Mouse (Mus musculus) frontal cortex, postnatal 25 days (tissue): Measurements from ENCODE around the gene 6030458C11Rik.
"Not testable (repeated sequence)": the region's sequence is repeated elsewhere in the genome, so short reads cannot be mapped to it uniquely, and the experiment has no call there.

Experiments used
- DNase-seq, 2 experiments: peaks; one replicate each; pipeline ENCODE4 v3.0.0; 2022; ENCODE audit warnings: low spot score in 2 of 2

The 6030458C11Rik gene

GRCm38 (mm10) chr15:12822416-12823395 is 1.7 kb downstream of the 6030458C11Rik start:
- no peak for DNase-seq

GRCm38 (mm10) chr15:12817592-12817991 is 6.9 kb downstream of the 6030458C11Rik start:
- no peak for DNase-seq

- DNase-seq, result no peak
These were observed 11.8 kb downstream of the 6030458C11Rik start for GRCm38 (mm10) chr15:12812646-12813045.

GRCm38 (mm10) chr15:12809305-12809704 is 15.1 kb downstream of the 6030458C11Rik start:
- no peak for DNase-seq

- DNase-seq, result no peak
These were observed 17.4 kb downstream of the 6030458C11Rik start for GRCm38 (mm10) chr15:12807088-12807487.

GRCm38 (mm10) chr15:12805071-12805470 is 19.4 kb downstream of the 6030458C11Rik start:
- DNase-seq, result no peak

- not testable (repeated sequence) for DNase-seq
These were observed 23.3 kb downstream of the 6030458C11Rik start for GRCm38 (mm10) chr15:12801142-12801506.

- DNase-seq, result no peak
These were observed 23.9 kb downstream of the 6030458C11Rik start for GRCm38 (mm10) chr15:12800405-12801141.

- DNase-seq, result no peak
These were observed 26.4 kb downstream of the 6030458C11Rik start for GRCm38 (mm10) chr15:12798043-12798442.

- DNase-seq, result no peak
These were observed 28.5 kb downstream of the 6030458C11Rik start for GRCm38 (mm10) chr15:12795909-12796470.

- DNase-seq, result peak in 1 of 2 experiments; percentile 55
These were observed 29.0 kb downstream of the 6030458C11Rik start for GRCm38 (mm10) chr15:12795457-12795894.

GRCm38 (mm10) chr15:12794311-12794710 is 30.1 kb downstream of the 6030458C11Rik start:
- DNase-seq, result no peak

- no peak for DNase-seq
These were observed 35.0 kb downstream of the 6030458C11Rik start for GRCm38 (mm10) chr15:12789406-12789867.

GRCm38 (mm10) chr15:12788536-12788935 is 35.9 kb downstream of the 6030458C11Rik start:
- DNase-seq, result no peak

- DNase-seq, result no peak
These were observed 42.6 kb downstream of the 6030458C11Rik start for GRCm38 (mm10) chr15:12781729-12782326.

GRCm38 (mm10) chr15:12781296-12781695 is 43.2 kb downstream of the 6030458C11Rik start:
- DNase-seq, result no peak

- no peak for DNase-seq
These were observed 50.2 kb downstream of the 6030458C11Rik start for GRCm38 (mm10) chr15:12774149-12774753.

- DNase-seq, result no peak
These were observed 53.5 kb downstream of the 6030458C11Rik start for GRCm38 (mm10) chr15:12770958-12771357.

- no peak for DNase-seq
These were observed 57.6 kb downstream of the 6030458C11Rik start for GRCm38 (mm10) chr15:12766848-12767247.

GRCm38 (mm10) chr15:12763147-12763546 is 61.3 kb downstream of the 6030458C11Rik start:
- DNase-seq, result no peak

GRCm38 (mm10) chr15:12762258-12762913 is 62.1 kb downstream of the 6030458C11Rik start:
- no peak for DNase-seq
